Mouse (Mus musculus) heart, postnatal 14 days (tissue): ENCODE data around the gene Mroh2a. TPM values are rescaled to one million over a fixed set of nuclear protein-coding genes. Genes with fewer than 3 reads are reported as not detected.

Source experiments
- DNase-seq, 2 experiments: peaks; one replicate each; pipeline ENCODE4 v3.0.0; 2021 to 2022
- intact Hi-C: fragments of 180-260 bp; cut with DNase I; formaldehyde crosslinking; loops from one replicate; pipeline ENCODE4 v1.15.1; 2025
- total RNA-seq, 2 experiments: library from RNA; stranded (reverse); gene quantifications; 2 replicates each; pipeline ENCODE4 v1.2.3; 2021

Gene Mroh2a
- total RNA-seq, 2 experiments from 2014 or later, result 0.07 to 0.15 TPM

DNA sequence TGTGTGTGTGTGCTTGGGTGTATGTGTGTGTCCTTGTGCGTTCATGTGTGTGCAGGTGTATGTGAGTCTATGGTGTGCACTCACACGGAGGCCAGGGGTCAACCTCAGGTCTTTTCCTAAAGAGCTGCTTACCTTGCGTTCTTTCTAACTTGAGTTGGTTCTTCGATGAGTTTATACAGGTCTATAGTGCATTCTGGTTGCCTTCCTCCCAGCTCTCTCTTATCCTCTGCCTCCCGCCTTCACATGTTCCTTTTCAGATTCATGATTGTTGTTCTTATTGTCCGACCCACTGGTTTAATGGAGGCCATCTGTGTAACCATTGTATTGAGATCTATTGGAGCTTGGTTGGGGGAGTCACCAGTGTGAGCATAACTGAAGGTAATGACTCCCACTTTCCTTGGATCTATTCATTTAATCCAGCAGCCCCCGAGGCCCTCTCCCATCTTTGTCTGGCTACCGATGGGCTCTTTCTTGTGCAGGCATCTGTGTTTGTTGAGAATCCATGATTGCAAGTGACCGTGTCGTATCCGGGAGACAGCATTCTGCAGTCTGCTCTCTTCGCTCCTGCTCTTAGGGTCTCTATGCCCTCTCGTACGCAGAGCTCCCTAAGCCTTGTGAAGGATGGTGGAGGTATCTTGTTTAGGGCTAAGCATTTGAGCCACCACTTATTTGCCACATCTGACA is 75.4 kb downstream of the Mroh2a start:
- DNase-seq, result no peak
- intact Hi-C loops, result no loop called here

DNA sequence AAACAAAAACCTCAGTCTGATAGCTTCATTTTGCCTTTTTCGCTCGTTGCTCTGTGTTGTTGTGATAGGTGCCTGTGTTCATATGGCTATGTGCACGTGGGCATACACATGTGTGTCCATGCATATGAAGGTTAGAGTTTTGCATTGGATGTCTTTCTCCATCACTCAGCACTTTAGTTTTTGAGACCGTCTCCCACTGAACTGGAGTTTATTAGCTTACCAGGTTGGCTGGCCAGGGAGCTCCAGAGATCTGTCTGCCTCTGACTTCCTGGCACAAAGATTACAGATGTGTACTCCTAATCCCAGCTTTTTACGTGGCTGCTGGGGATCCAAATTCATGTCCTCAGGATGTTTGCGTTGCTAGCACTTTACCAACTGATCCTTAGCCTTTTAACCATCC is 77.0 kb downstream of the Mroh2a start:
- intact Hi-C loops, result no loop called here
- no peak for DNase-seq

GRCm38 (mm10) chr1:88304261-88304985 is 77.6 kb downstream of the Mroh2a start:
- intact Hi-C loops, result no loop called here
- no peak for DNase-seq

GRCm38 (mm10) chr1:88305018-88305795 is 78.4 kb downstream of the Mroh2a start:
- intact Hi-C loops, result no loop called here
- DNase-seq, result no peak

GRCm38 (mm10) chr1:88306543-88306942 is 79.8 kb downstream of the Mroh2a start:
- no peak for DNase-seq
- intact Hi-C loops, result no loop called here

GRCm38 (mm10) chr1:88307180-88307579 is 80.4 kb downstream of the Mroh2a start:
- intact Hi-C loops, result no loop called here
- no peak for DNase-seq

DNA sequence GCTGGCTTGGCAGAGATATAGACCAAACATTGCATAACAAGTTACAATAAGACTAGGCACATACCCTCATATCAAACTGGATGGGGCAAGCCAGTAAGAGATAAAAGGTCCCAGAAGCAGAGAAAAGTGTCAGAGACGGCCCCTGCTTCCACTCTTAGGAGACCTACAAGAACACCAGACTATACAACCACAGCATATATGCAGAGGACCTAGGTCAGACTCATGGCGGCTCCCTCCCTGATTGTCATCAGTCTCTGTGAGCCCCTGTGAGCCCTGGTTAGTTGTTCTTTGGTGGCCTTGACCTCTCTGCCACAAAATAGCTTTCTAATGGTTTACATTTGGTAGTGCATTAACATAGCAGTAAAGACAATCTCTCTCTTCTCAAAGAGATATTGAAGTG is 82.2 kb downstream of the Mroh2a start:
- no peak for DNase-seq

DNA sequence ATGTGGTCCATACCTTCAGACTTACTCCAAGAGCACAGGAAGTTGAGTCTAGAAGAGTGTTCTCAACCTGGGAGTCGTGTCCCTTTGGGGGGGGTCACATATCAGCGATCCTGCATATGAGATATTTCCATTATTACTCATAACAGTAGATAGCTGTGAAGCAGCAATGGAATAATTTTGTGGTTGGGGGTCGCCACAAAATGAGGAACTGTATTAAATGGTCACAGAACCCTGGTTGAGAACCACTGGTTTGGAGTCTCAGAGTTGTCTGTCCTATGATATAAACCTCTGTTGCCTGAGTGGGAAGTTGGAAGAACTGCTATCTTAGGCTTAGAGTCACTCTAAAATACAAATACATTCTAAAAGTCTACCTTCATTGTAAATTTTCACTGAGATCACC is 83.1 kb downstream of the Mroh2a start:
- intact Hi-C loops, result no loop called here
- no peak for DNase-seq

More for the DNA sequence above, 82.2 kb downstream of the Mroh2a start:
- intact Hi-C loops, result no loop called here

GRCm38 (mm10) chr1:88310349-88310748 is 83.6 kb downstream of the Mroh2a start:
- intact Hi-C loops, result no loop called here
- no peak for DNase-seq

Other genes with a start within 250 kb of the Mroh2a start
- gene Usp40, start 218.4 kb upstream of the Mroh2a start, total RNA-seq, result 10 to 100 TPM; 17.2 to 22.7 TPM
- not detected for gene Ugt1a10, start 171.6 kb upstream of the Mroh2a start, total RNA-seq
- not detected for gene Ugt1a9, start 156.2 kb upstream of the Mroh2a start, total RNA-seq
- gene Ugt1a8, start 139.2 kb upstream of the Mroh2a start, total RNA-seq, result not detected
- gene Ugt1a7c, start 131.9 kb upstream of the Mroh2a start, total RNA-seq, result 1 to 10 TPM; 2.2 TPM
- gene Ugt1a6b, start 123.7 kb upstream of the Mroh2a start, total RNA-seq, result under 1 TPM; 0.34 to 0.96 TPM
- 1 to 10 TPM; 3.8 to 5.7 TPM for gene Ugt1a6a, start 92.2 kb upstream of the Mroh2a start, total RNA-seq
- under 1 TPM; 0.34 to 0.50 TPM for gene Ugt1a5, start 61.0 kb upstream of the Mroh2a start, total RNA-seq
- gene Ugt1a2, start 26.4 kb upstream of the Mroh2a start, total RNA-seq, result not detected
- gene Dnajb3, start 21.2 kb upstream of the Mroh2a start, total RNA-seq, result under 1 TPM; 0.45 to 0.56 TPM
- not detected for gene Ugt1a1, start 15.0 kb upstream of the Mroh2a start, total RNA-seq
- gene Hjurp, start 50.6 kb downstream of the Mroh2a start, total RNA-seq, result 10 to 100 TPM; 25.4 to 32.1 TPM
- gene Trpm8, start 50.7 kb downstream of the Mroh2a start, total RNA-seq, result not detected
- not detected for gene Spp2, start 180.0 kb downstream of the Mroh2a start, total RNA-seq